Mouse (Mus musculus): ENCODE measurements at regions not wholly inside any gene's neighbourhood (a gene's known extent, or its start where the extent isn't known, plus 50 kb on each side); places are given as distances from the start of the nearest gene placed in this dataset.

- no peak for DNase-seq (ENCODE audit: low read depth, low spot score)
Measured at GRCm38 (mm10) chr5:132661266-132661665, 118.1 kb upstream of the Auts2 start.

GRCm38 (mm10) chr5:132660036-132660435, 116.9 kb upstream of the Auts2 start:
- DNase-seq (ENCODE audit: low read depth, low spot score): no peak

DNA sequence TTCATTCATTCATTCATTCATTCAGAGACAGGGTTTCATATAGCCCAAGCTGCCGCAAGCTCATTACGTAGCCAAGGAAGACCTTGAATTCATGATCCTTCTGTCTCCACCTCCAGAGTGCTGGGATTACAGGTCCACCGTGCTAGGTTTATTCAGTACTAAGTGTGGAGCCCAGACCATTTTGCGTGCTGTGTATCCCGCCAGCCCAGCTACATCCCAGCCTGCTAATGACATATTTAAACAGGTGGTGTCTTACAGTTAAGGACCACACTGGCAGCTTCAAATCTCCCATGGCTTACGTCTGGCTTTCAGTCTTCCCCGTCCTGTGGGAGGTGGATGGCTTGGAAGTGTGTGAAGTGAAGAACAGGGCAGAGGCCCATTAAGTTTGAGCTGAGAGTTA, 111.2 kb upstream of the Auts2 start:
- DNase-seq (ENCODE audit: low read depth, low spot score): no peak

DNA sequence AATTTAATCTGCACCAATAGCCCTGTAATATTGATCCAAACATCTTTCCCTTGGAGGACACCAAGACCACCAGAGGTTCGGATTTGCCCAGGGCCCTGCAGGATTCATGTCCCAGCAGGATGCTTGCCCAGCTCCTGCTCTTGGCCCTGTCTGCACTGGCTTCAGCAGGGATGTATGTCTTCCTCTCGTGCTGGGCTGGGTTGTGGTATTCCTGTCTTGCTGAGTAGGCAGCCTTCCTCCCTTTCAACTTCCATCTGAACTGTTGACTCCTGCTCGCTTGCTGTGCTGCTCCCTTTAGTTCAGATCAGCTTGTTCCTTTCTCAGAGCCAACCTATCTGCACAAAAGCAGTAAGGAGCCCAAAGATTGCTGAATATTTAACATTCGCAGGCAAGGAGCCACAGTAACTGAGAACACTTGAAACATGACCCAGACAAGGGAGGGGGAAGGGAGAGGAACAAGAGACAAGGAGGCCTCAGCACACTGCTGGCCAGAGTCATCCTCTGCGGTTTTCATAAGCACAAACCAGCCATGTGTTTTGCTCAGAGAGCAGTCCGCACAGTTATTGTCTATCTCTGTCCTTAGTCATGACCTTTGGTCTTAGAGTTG, 110.7 kb upstream of the Auts2 start:
- peak; percentile 35 for DNase-seq (ENCODE audit: low read depth, low spot score)

GRCm38 (mm10) chr5:132652201-132652600, 109.1 kb upstream of the Auts2 start:
- no peak for DNase-seq (ENCODE audit: low read depth, low spot score)

- no peak for DNase-seq (ENCODE audit: low read depth, low spot score)
Measured at GRCm38 (mm10) chr5:132649771-132650170, 106.6 kb upstream of the Auts2 start.

- DNase-seq (ENCODE audit: low read depth, low spot score): no peak
Measured at GRCm38 (mm10) chr5:132648751-132649150, 105.6 kb upstream of the Auts2 start.

- DNase-seq (ENCODE audit: low read depth, low spot score): no peak
Measured at GRCm38 (mm10) chr5:132644646-132645172, 101.6 kb upstream of the Auts2 start.

GRCm38 (mm10) chr5:132643270-132643669, 100.1 kb upstream of the Auts2 start:
- no peak for DNase-seq (ENCODE audit: low read depth, low spot score)

GRCm38 (mm10) chr5:132633198-132633884, 90.2 kb upstream of the Auts2 start:
- no peak for DNase-seq (ENCODE audit: low read depth, low spot score)

DNA sequence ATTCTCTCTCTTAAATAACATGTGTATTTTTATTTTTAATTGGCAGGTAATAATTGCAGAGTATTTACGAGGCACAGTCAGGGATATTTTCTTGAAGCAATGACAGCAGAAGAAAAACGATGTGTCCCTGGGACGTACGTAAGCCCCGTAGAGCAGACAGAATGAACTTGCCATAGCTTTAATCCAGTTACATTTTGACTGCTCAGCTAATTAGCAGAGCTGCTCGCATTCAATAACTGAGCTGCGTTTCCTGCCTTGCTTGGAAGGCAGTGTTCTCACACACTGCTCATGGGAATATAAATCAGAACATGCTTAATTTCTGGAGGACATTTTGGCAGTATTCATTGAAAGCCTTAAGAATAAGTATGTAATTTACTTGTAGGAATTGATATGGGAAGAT, 78.6 kb upstream of the Auts2 start:
- no peak for DNase-seq (ENCODE audit: low read depth, low spot score)

GRCm38 (mm10) chr5:132617241-132617640, 74.1 kb upstream of the Auts2 start:
- no peak for DNase-seq (ENCODE audit: low read depth, low spot score)

- no peak for DNase-seq (ENCODE audit: low read depth, low spot score)
Measured at GRCm38 (mm10) chr5:132609251-132609650, 66.1 kb upstream of the Auts2 start.

DNA sequence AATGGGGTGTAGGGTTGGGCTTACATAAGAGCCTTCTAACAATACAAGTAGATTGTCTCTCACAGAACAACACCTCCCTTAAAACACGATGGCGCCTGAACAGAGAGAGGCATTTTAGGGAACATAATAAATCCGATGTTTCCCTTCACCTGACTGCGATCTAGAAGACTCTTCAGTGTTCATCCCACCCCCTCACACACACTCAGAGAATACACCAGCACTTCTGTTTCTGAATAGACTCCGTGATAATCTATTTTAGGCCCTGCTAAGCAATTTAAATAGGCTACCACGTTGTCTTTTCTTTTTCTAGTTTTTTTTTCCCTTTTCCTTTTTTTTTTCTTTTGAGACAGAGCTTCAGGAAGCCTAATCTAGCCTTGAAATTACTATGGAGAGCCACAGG, 63.1 kb upstream of the Auts2 start:
- no peak for DNase-seq (ENCODE audit: low read depth, low spot score)

- no peak for DNase-seq (ENCODE audit: low read depth, low spot score)
Measured at GRCm38 (mm10) chr5:132594796-132595195, 51.7 kb upstream of the Auts2 start.
